ENCODE assay signal across 7 mouse cellular contexts in genomic region chr12:32826971-32827370, GRCm38 (mm10). TPM values are rescaled to one million over a fixed set of nuclear protein-coding genes. Genes with fewer than 3 reads are reported as not detected.
DNase-seq lines count a peak whose midpoint lies in the region; ATAC-seq and TF ChIP-seq lines count a peak whose summit lies in the region.

No protein-coding gene starts in this region.

- 31% methylated on average over 3 of the region's 3 CpGs for WGBS in liver, postnatal 0 days (ENCODE audit: insufficient replicate concordance)
- WGBS in spleen, adult 2 months, result 10% methylated on average over 3 of the region's 3 CpGs

- H3K27me3 ChIP-seq in G1E (ENCODE audit: insufficient read depth, low read length), result no peaks in the 10 kb centered on the region
- H3K27me3 ChIP-seq in liver, postnatal 0 days (ENCODE audit: insufficient read depth, low read length), result no peaks in the 10 kb centered on the region
- H3K27me3 ChIP-seq in spleen, adult 2 months (ENCODE audit: control insufficient read depth, insufficient read depth, low read length), result no peaks in the 10 kb centered on the region

- H3K36me3 ChIP-seq in G1E (replicated peaks), result peaks cover 75% of the 10 kb centered on the region
- H3K36me3 ChIP-seq in liver, postnatal 0 days (replicated peaks; ENCODE audit: insufficient read depth, low read length), result peaks cover 28% of the 10 kb centered on the region
- H3K36me3 ChIP-seq in spleen, adult 2 months (ENCODE audit: control insufficient read depth, insufficient read depth, low read length), result peaks cover 5% of the 10 kb centered on the region; the same call in 1 of the 2 replicates

- peak overlapping the region; percentile 79 for H3K27ac ChIP-seq in gastrocnemius, adult 2 months
- no peak overlapping the region for H3K27ac ChIP-seq in liver, postnatal 0 days (ENCODE audit: low read depth)
- no peak overlapping the region for H3K27ac ChIP-seq in spleen, adult 2 months (ENCODE audit: insufficient read depth, low read length)

- peak; percentile 64; the same call in 1 of the 2 replicates for ATAC-seq in G1E (ENCODE audit: extremely low read depth, insufficient number of reproducible peaks, low FRiP score, poor library complexity, severe bottlenecking)
- ATAC-seq in liver, postnatal 0 days, result no peak

- H3K4me2 ChIP-seq in liver, postnatal 0 days (ENCODE audit: low read depth, low read length), result no peak overlapping the region

- H3K4me1 ChIP-seq in G1E (ENCODE audit: insufficient read depth, low read depth, low read length), result peaks cover 40% of the 10 kb centered on the region
- peaks cover 16% of the 10 kb centered on the region for H3K4me1 ChIP-seq in liver, postnatal 0 days (ENCODE audit: insufficient read depth)
- peaks cover 4% of the 10 kb centered on the region; the same call in 1 of the 2 replicates for H3K4me1 ChIP-seq in spleen, adult 2 months (ENCODE audit: control insufficient read depth, insufficient read depth, insufficient read length)

- TF ChIP-seq EP300 in liver, postnatal 0 days (IDR thresholded peaks at IDR 0.05; ENCODE audit: low read depth), result no peak

- no peak overlapping the region for H3K9ac ChIP-seq in liver, postnatal 0 days (replicated peaks)

- peak; percentile 36 to 57 for DNase-seq in left cerebral cortex, adult 18-20 months (ENCODE audit: low spot score in 2 of 2)
- DNase-seq in left cerebral cortex, adult 11 months (ENCODE audit: low spot score), result no peak
- DNase-seq in G1E (ENCODE audit: low spot score), result no peak
- DNase-seq in adrenal gland, adult 8-10 months, result peak; percentile 41
- DNase-seq in gastrocnemius, adult 2 months, result peak; percentile 60
- DNase-seq in liver, postnatal 0 days, result peak; percentile 78
- peak; percentile 54 to 69 for DNase-seq in spleen, adult 2 months (ENCODE audit: low read depth in 1 of 2, low spot score in 2 of 2)

- no peak overlapping the region for H3K4me3 ChIP-seq in G1E (ENCODE audit: low read depth, low read length)
- no peak overlapping the region for H3K4me3 ChIP-seq in gastrocnemius, adult 2 months
- H3K4me3 ChIP-seq in liver, postnatal 0 days (ENCODE audit: low read depth, low read length), result no peak overlapping the region
- H3K4me3 ChIP-seq in spleen, adult 2 months (ENCODE audit: extremely low read depth, insufficient read depth, insufficient read length), result no peak overlapping the region

- TF ChIP-seq POLR2A in spleen, adult 2 months (IDR thresholded peaks at IDR 0.05; ENCODE audit: low read depth, low read length), result no peak

- peak; percentile 55 for TF ChIP-seq CTCF in G1E (IDR thresholded peaks at IDR 0.05; ENCODE audit: low read depth, low read length)
- TF ChIP-seq CTCF in gastrocnemius, adult 2 months (IDR thresholded peaks at IDR 0.05), result peak; percentile 71
- peak; percentile 81 for TF ChIP-seq CTCF in liver, postnatal 0 days (IDR thresholded peaks at IDR 0.05; ENCODE audit: low read depth)
- peak; percentile 58; the same call in 1 of the 2 replicates for TF ChIP-seq CTCF in spleen, adult 2 months (IDR thresholded peaks at IDR 0.05; ENCODE audit: extremely low read depth, insufficient read depth, insufficient read length, insufficient replicate concordance)

- H3K9me3 ChIP-seq in G1E (replicated peaks), result no peaks in the 10 kb centered on the region
- H3K9me3 ChIP-seq in liver, postnatal 0 days (ENCODE audit: low read length), result no peaks in the 10 kb centered on the region

- intact Hi-C loops in gastrocnemius, adult 2 months (cut with DNase I), result no loop called here

RNA-seq across cellular contexts. Expression of gene Nampt, which starts 7.6 kb away (rescaled TPM):
- 10 to 100 TPM; 30.9 to 34.4 TPM for total RNA-seq in left cerebral cortex, adult 18-20 months (2021)
- 56.6 and 61.6 TPM in 2 replicates for total RNA-seq in G1E (2014; fragmentation: Nextera tagmentation)
- 108 and 116 TPM in 2 replicates for total RNA-seq in G1E (2017)
- 31.0 and 33.4 TPM in 2 replicates for polyA plus RNA-seq in G1E (2012)
- total RNA-seq in adrenal gland, adult 8-10 months (2022), result 100 to 1,000 TPM in 1 of 4 experiments, 10 to 100 TPM in 3; 43.5 to 135 (median 71.2) TPM
- total RNA-seq in gastrocnemius, adult 2 months (2021), result 10 to 100 TPM; 90.3 to 94.4 TPM
- polyA plus RNA-seq in liver, postnatal 0 days (2015; fragmentation: Nextera tagmentation; extraction: Ambion mirVana), result 14.8 and 16.4 TPM in 2 replicates
- polyA plus RNA-seq in spleen, adult 2 months (2012; rRNA removed), result 7.5 and 8.0 TPM in 2 replicates

Comparison
In these comparisons a context has a peak if more than half of its experiments do, and no peak if none do; other contexts are left out.
1. DNase-seq: peak in left cerebral cortex, adult 18-20 months (2 of 2), adrenal gland, adult 8-10 months (single experiment), gastrocnemius, adult 2 months (single experiment), liver, postnatal 0 days (single experiment) and spleen, adult 2 months (2 of 2); none in left cerebral cortex, adult 11 months (single experiment) and G1E (single experiment).
2. Peak in every context shown above with its lines, with median percentiles within 50 percentile points of each other: CTCF ChIP-seq.